Mouse (Mus musculus) spleen, postnatal 36 days (tissue): ENCODE data around the gene Kcnk10.

ENCODE experiments used
- DNase-seq, 2 experiments: peaks; one replicate each; pipeline ENCODE4 v3.0.0; 2022; ENCODE audit warnings: low spot score in 2 of 2, mixed read lengths in 1 of 2

Kcnk10 gene

DNA sequence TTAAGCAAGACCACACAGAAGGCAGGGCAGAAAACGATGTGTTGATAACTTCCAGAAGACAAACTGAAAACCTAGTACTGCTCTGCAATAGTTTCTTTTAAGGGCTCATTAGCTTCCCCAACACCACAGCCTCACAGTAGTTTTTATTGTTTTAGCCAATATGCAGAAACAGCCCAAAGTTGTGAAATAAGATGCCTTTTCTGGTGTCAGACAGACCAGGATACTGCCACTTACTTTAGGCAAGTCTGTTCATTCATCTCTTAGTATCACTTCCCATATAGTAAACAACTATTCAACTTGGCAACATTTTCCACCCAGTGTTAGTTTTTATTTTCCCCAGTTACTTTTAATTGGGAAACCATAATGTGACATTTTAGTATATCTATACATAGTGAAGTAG, 171.5 kb downstream of the Kcnk10 start:
- DNase-seq = no peak

GRCm38 (mm10) chr12:98406076-98406475, 172.0 kb downstream of the Kcnk10 start:
- DNase-seq = no peak

DNA sequence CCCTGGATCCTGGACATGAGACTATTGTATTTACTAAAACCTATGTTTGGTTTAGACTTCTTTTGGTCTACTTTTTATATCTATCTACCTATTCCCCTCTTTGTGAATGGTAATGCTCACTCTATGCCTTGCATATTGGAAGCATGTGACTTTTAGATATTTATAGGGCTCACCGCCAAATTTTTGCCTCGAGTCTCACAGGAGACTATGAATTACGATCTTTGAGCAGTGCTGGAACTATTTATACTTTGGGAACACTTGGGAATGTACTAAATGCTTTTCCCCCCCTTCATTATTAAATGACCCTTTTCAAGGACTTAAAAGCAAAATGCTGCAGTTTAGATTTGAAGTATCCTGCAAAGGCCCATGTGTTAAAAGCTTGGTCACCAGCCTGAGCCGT, 181.5 kb downstream of the Kcnk10 start:
- no peak for DNase-seq

GRCm38 (mm10) chr12:98394115-98394514, 184.0 kb downstream of the Kcnk10 start:
- no peak for DNase-seq

- DNase-seq = no peak
These were observed 186.8 kb downstream of the Kcnk10 start for GRCm38 (mm10) chr12:98391347-98391746.

DNA sequence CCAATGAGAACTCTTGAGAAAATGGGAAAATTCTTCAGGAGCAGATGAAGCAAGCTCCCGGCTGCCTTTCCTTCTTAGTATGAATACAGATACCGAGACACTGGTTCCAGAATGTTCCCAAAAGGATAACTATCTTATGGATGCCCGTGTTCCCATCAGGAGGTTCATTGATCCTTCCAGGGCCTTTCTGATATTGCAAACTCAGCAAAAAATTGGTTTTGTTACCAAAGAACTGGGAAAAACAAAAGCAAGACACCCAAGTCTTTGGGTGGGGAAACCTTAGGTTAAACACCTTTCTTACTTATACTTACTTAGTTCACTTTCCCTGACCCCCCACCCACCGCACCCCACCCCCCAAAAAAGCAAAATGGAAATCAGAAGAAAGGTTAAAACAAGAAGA, 188.5 kb downstream of the Kcnk10 start:
- DNase-seq = no peak
